Mouse (Mus musculus) frontal cortex, adult 2 months (tissue): ENCODE data around the gene Gdf1. TPM values are rescaled to one million over a fixed set of nuclear protein-coding genes. Genes with fewer than 3 reads are reported as not detected.

Source experiments
- DNase-seq, 2 experiments: peaks; one replicate each; pipeline ENCODE4 v3.0.0; 2022; ENCODE audit warnings: low spot score in 1 of 2; ENCODE audit errors: extremely low spot score in 1 of 2
- polyA plus RNA-seq: library from polyadenylated mRNA; depleted of rRNA; stranded (reverse); fragments of >200 nt; gene quantifications from 2 replicates; pipeline ENCODE4 v1.2.3, GENCODE M21; 2012

Gene Gdf1
- polyA plus RNA-seq, 1 experiment, result 34.8 TPM

- DNase-seq, result no peak
These were observed 471 bp downstream of the Gdf1 start for GRCm38 (mm10) chr8:70329835-70330740.

- DNase-seq, result peak; percentile 61 to 71
These were observed 1.2 kb downstream of the Gdf1 start for GRCm38 (mm10) chr8:70330741-70331364.

GRCm38 (mm10) chr8:70331526-70331925, 1.9 kb downstream of the Gdf1 start:
- no peak for DNase-seq

GRCm38 (mm10) chr8:70332070-70332877, 2.7 kb downstream of the Gdf1 start:
- DNase-seq, result peak in 1 of 2 experiments; percentile 72

- no peak for DNase-seq
These were observed 3.2 kb downstream of the Gdf1 start for GRCm38 (mm10) chr8:70332878-70333202.

GRCm38 (mm10) chr8:70338931-70339330, 9.3 kb downstream of the Gdf1 start:
- no peak for DNase-seq

GRCm38 (mm10) chr8:70340659-70341058, 11.0 kb downstream of the Gdf1 start:
- no peak for DNase-seq

GRCm38 (mm10) chr8:70342007-70342406, 12.4 kb downstream of the Gdf1 start:
- DNase-seq, result no peak

- no peak for DNase-seq
These were observed 13.5 kb downstream of the Gdf1 start for GRCm38 (mm10) chr8:70343076-70343475.

- peak in 1 of 2 experiments; percentile 63 for DNase-seq
These were observed 14.1 kb downstream of the Gdf1 start for GRCm38 (mm10) chr8:70343696-70344095.

GRCm38 (mm10) chr8:70344279-70344678, 14.7 kb downstream of the Gdf1 start:
- DNase-seq, result no peak

GRCm38 (mm10) chr8:70347443-70347842, 17.8 kb downstream of the Gdf1 start:
- DNase-seq, result no peak

- DNase-seq, result no peak
These were observed 18.3 kb downstream of the Gdf1 start for GRCm38 (mm10) chr8:70347860-70348420.

GRCm38 (mm10) chr8:70351035-70351999, 21.7 kb downstream of the Gdf1 start:
- DNase-seq, result peak in 1 of 2 experiments; percentile 49

GRCm38 (mm10) chr8:70352000-70352384, 22.4 kb downstream of the Gdf1 start:
- no peak for DNase-seq

- no peak for DNase-seq
These were observed 23.1 kb downstream of the Gdf1 start for GRCm38 (mm10) chr8:70352657-70353151.

- peak; percentile 95 to 99 for DNase-seq
These were observed 23.7 kb downstream of the Gdf1 start, which contains the start of gene Upf1 for GRCm38 (mm10) chr8:70353194-70353817. Upf1 (minus strand) TSS chr8:70353278.

GRCm38 (mm10) chr8:70354004-70354403, 24.4 kb downstream of the Gdf1 start:
- peak; percentile 66 to 73 for DNase-seq

- DNase-seq, result no peak
These were observed 26.5 kb downstream of the Gdf1 start for GRCm38 (mm10) chr8:70356111-70356510.
